Mouse (Mus musculus): ENCODE results near the gene Vill.
A peak's percentile ranks its signal among the peaks of the same experiment; 100 is the strongest.

Gene Vill

GRCm38 (mm10) chr9:119034676-119035665 is 17.6 kb upstream of the Vill start:
- no peak for DNase-seq

- DNase-seq: peak; percentile 55
These were observed 16.7 kb upstream of the Vill start for GRCm38 (mm10) chr9:119035836-119036235.

GRCm38 (mm10) chr9:119037076-119037730 is 15.4 kb upstream of the Vill start:
- DNase-seq: no peak

- DNase-seq: no peak
These were observed 14.0 kb upstream of the Vill start for GRCm38 (mm10) chr9:119038574-119038973.

GRCm38 (mm10) chr9:119040101-119040775 is 12.3 kb upstream of the Vill start:
- DNase-seq: no peak

- DNase-seq: no peak
These were observed 4.2 kb upstream of the Vill start for GRCm38 (mm10) chr9:119048182-119048903.

- DNase-seq: no peak
These were observed 1.4 kb upstream of the Vill start for GRCm38 (mm10) chr9:119051158-119051557.

GRCm38 (mm10) chr9:119053964-119054576 is 1.5 kb downstream of the Vill start:
- DNase-seq: no peak

GRCm38 (mm10) chr9:119055336-119055735 is 2.8 kb downstream of the Vill start:
- no peak for DNase-seq

GRCm38 (mm10) chr9:119058245-119058644 is 5.7 kb downstream of the Vill start:
- no peak for DNase-seq

- peak; percentile 31 for DNase-seq
These were observed 8.1 kb downstream of the Vill start for GRCm38 (mm10) chr9:119060701-119061100.

- peak; percentile 66 for DNase-seq
These were observed 10.6 kb downstream of the Vill start for GRCm38 (mm10) chr9:119063036-119063644.

- no peak for DNase-seq
These were observed 11.7 kb downstream of the Vill start for GRCm38 (mm10) chr9:119064296-119064695.

GRCm38 (mm10) chr9:119067601-119068000 is 15.0 kb downstream of the Vill start:
- DNase-seq: peak; percentile 86

GRCm38 (mm10) chr9:119068266-119068665 is 15.7 kb downstream of the Vill start:
- DNase-seq: no peak

GRCm38 (mm10) chr9:119070173-119070825 is 17.7 kb downstream of the Vill start:
- no peak for DNase-seq

- DNase-seq: no peak
These were observed 19.2 kb downstream of the Vill start for GRCm38 (mm10) chr9:119071786-119072185.

- DNase-seq: no peak
These were observed 20.8 kb downstream of the Vill start for GRCm38 (mm10) chr9:119073184-119073895.

- DNase-seq: no peak
These were observed 23.1 kb downstream of the Vill start for GRCm38 (mm10) chr9:119075685-119076084.

GRCm38 (mm10) chr9:119080040-119080675 is 27.6 kb downstream of the Vill start:
- DNase-seq: no peak

Data from kidney, adult 18-20 months (tissue).